Mouse (Mus musculus) ES-Bruce4 (cell line): ENCODE data around the gene Olfr1446.

Experiments
- CTCF ChIP-seq: IDR thresholded peaks from one replicate; pipeline ENCODE4 v1.8.1; 2011; ENCODE audit warnings: low read depth, low read length
- EP300 ChIP-seq: IDR thresholded peaks from 2 replicates; pipeline ENCODE4 v1.6.1; 2011; ENCODE audit warnings: low read depth, low read length; ENCODE audit not compliant: insufficient read depth
- POLR2A ChIP-seq: IDR thresholded peaks from one replicate; pipeline ENCODE4 v1.8.1; 2011; ENCODE audit warnings: low read length; ENCODE audit not compliant: insufficient read depth

DNA sequence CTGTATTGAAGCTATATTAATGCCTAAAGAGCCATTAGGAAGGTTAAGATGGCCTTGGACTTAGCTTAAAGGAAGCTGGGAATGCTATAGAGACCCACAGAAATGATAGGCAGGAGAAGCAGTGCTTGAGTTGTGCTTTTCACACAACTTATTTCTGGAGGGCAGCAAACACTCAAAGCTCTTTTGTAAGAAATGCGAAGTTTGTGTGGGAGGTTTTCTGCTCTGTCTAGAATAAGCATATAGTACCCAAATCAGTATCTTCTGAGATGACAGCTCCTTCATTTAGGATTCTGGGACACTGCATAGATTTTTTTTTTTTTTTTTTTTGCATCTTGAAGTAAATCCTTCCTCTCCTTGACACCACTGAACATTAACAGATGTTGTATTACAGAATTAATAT, 54.8 kb downstream of the Olfr1446 start:
- no peak for TF ChIP-seq POLR2A
- TF ChIP-seq CTCF: no peak
- TF ChIP-seq EP300: no peak
